Mouse (Mus musculus): ENCODE data around the gene Limk2. TPM values are rescaled to one million over a fixed set of nuclear protein-coding genes. Genes with fewer than 3 reads are reported as not detected.

Limk2 gene
- polyA plus RNA-seq (2012) = 25.4 and 28.5 TPM in 2 replicates

GRCm38 (mm10) chr11:3408997-3409732 lies at the start of gene Limk2:
Limk2 (minus strand) TSS chr11:3409189.

DNA sequence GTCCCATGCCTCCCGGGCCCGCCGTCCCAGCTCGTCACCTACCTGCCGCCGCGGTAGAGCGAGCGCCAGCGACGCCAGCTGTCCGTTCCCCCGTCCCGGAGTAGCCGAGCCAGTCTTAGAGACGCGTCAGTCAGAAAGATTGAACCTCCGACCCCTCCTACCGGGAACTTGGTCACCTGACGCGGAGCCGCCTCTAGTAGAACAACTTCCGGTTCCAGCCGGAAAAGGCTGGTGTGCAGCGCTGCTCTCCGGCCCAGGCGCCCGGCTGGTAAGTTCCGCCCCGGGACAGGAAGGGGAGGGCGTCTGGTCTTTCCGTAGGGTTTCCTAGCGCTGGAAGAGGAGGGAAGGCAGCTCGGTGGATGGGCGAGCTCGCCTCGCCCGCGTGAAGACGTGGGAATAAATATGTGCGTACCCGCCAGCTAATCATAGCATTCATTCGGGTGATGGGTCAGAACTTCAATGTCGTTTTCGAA lies 43.2 kb upstream of the Limk2 start, which contains the start of gene Rnf185:
Rnf185 (minus strand) TSS at position 197 of the 473 bp plus-strand sequence.

GRCm38 (mm10) chr11:3329891-3330451 lies 79.0 kb downstream of the Limk2 start, which contains the start of gene Pik3ip1:
Pik3ip1 (plus strand) TSS chr11:3330401.

Other genes starting within 250 kb of the Limk2 start
- gene Sfi1, start 215.7 kb downstream of the Limk2 start, polyA plus RNA-seq (2012) = 12.0 and 12.3 TPM in 2 replicates
- gene Eif4enif1, start 206.8 kb downstream of the Limk2 start, polyA plus RNA-seq (2012) = 55.4 and 72.2 TPM in 2 replicates
- 97.1 and 100 TPM in 2 replicates for gene Drg1, start 142.8 kb downstream of the Limk2 start, polyA plus RNA-seq (2012)
- gene Patz1, start 120.3 kb downstream of the Limk2 start, polyA plus RNA-seq (2012) = 133 and 141 TPM in 2 replicates
- 122 and 162 TPM in 2 replicates for gene Pik3ip1, start 78.8 kb downstream of the Limk2 start, polyA plus RNA-seq (2012)
- gene Rnf185, start 43.2 kb upstream of the Limk2 start, polyA plus RNA-seq (2012) = 2.4 and 2.8 TPM in 2 replicates
- gene Pla2g3, start 79.1 kb upstream of the Limk2 start, polyA plus RNA-seq (2012) = 0.07 and 0.15 TPM in 2 replicates
- 1.8 and 3.3 TPM in 2 replicates for gene Inpp5j, start 95.6 kb upstream of the Limk2 start, polyA plus RNA-seq (2012)
- gene Selenom, start 105.5 kb upstream of the Limk2 start, polyA plus RNA-seq (2012) = 93.2 and 152 TPM in 2 replicates
- gene Smtn, start 131.4 kb upstream of the Limk2 start, polyA plus RNA-seq (2012) = 40.7 and 48.1 TPM in 2 replicates
- gene Morc2a, start 240.0 kb upstream of the Limk2 start, polyA plus RNA-seq (2012) = 5.3 and 6.7 TPM in 2 replicates